Mouse (Mus musculus) gastrocnemius, adult 18-20 months (tissue): ENCODE data around the gene Engase. TPM values are rescaled to one million over a fixed set of nuclear protein-coding genes. Genes with fewer than 3 reads are reported as not detected.

ENCODE experiments used
- DNase-seq: peaks from one replicate; pipeline ENCODE4 v3.0.0; 2021; ENCODE audit warnings: low spot score
- long read RNA-seq, 2 experiments: library from polyadenylated mRNA; stranded (forward); transcript quantifications; one replicate each; pipeline ENCODE4 v2.0.0; 2021
- total RNA-seq, 2 experiments: library from RNA; stranded (reverse); gene quantifications; 2 replicates each; pipeline ENCODE4 v1.2.3; 2021

Gene Engase
- 1 to 10 TPM; 3.5 to 4.1 TPM for total RNA-seq
- long read RNA-seq, experiment 1, full-length matches to known transcripts: 6 of 13 reads
- long read RNA-seq, experiment 1, partial matches to known transcripts: 0 of 13 reads
- long read RNA-seq, experiment 1, other reads (novel, unspliced or antisense): 7 of 13 reads
- long read RNA-seq, experiment 2, full-length matches to known transcripts: 4 of 10 reads
- long read RNA-seq, experiment 2, partial matches to known transcripts: 3 of 10 reads
- long read RNA-seq, experiment 2, other reads (novel, unspliced or antisense): 3 of 10 reads

GRCm38 (mm10) chr11:118476396-118477373 is at the start of gene Engase:
TSS of gene Engase (plus strand) at chr11:118476829.
- peak; percentile 97 for DNase-seq

- no peak for DNase-seq
Measured at GRCm38 (mm10) chr11:118427266-118427779, 49.3 kb upstream of the Engase start.

GRCm38 (mm10) chr11:118427986-118428385 is 48.6 kb upstream of the Engase start, which contains the start of gene C1qtnf1:
TSS of gene C1qtnf1 (plus strand) at chr11:118428203.
- peak; percentile 43 for DNase-seq

GRCm38 (mm10) chr11:118428460-118428868 is 48.2 kb upstream of the Engase start:
- peak; percentile 43 for DNase-seq

- peak; percentile 35 for DNase-seq
Measured at GRCm38 (mm10) chr11:118428944-118429709, 47.5 kb upstream of the Engase start.

GRCm38 (mm10) chr11:118430291-118430885 is 46.2 kb upstream of the Engase start:
- no peak for DNase-seq

GRCm38 (mm10) chr11:118431100-118431948 is 45.3 kb upstream of the Engase start:
- DNase-seq: no peak

GRCm38 (mm10) chr11:118433398-118433868 is 43.2 kb upstream of the Engase start:
- DNase-seq: no peak

GRCm38 (mm10) chr11:118434093-118434492 is 42.5 kb upstream of the Engase start:
- DNase-seq: no peak

GRCm38 (mm10) chr11:118436471-118436935 is 40.1 kb upstream of the Engase start:
- DNase-seq: no peak

- no peak for DNase-seq
Measured at GRCm38 (mm10) chr11:118438665-118439414, 37.8 kb upstream of the Engase start.

- DNase-seq: no peak
Measured at GRCm38 (mm10) chr11:118442691-118443090, 33.9 kb upstream of the Engase start.

- peak; percentile 70 for DNase-seq
Measured at GRCm38 (mm10) chr11:118443201-118443970, 33.2 kb upstream of the Engase start.

- DNase-seq: peak; percentile 72
Measured at GRCm38 (mm10) chr11:118445843-118446242, 30.8 kb upstream of the Engase start.

- no peak for DNase-seq
Measured at GRCm38 (mm10) chr11:118447346-118447745, 29.3 kb upstream of the Engase start.

- peak; percentile 88 for DNase-seq
Measured at GRCm38 (mm10) chr11:118448385-118448784, 28.2 kb upstream of the Engase start.

- no peak for DNase-seq
Measured at GRCm38 (mm10) chr11:118451211-118451610, 25.4 kb upstream of the Engase start.

GRCm38 (mm10) chr11:118452955-118453354 is 23.7 kb upstream of the Engase start:
- peak; percentile 53 for DNase-seq
